Mouse (Mus musculus): ENCODE data around the gene Rheb. TPM values are rescaled to one million over a fixed set of nuclear protein-coding genes. Genes with fewer than 3 reads are reported as not detected.
"Not testable (repeated sequence)": the region's sequence is repeated elsewhere in the genome, so short reads cannot be mapped to it uniquely, and the experiment has no call there.

Gene Rheb
- polyA plus RNA-seq, 1 experiment from 2014 or later, result 230 TPM

- Histone ChIP-seq H3K9me3 (no peaks in the 10 kb centered on the region), H3K9ac (no peak overlapping the region), H3K4me2 (no peak overlapping the region), H3K27ac (replicated peaks) (no peak overlapping the region), H3K27me3 (no peaks in the 10 kb centered on the region), H3K4me1 (replicated peaks) (peaks cover 4% of the 10 kb centered on the region; the same call in 1 of the 2 replicates), H3K36me3 (peaks cover 43% of the 10 kb centered on the region), H3K4me3 (no peak overlapping the region)
- ATAC-seq (ENCODE audit: low FRiP score, low read depth), result no peak
- WGBS, result 83% methylated on average over 12 of the region's 12 CpGs
These were observed 21.4 kb upstream of the Rheb start for GRCm38 (mm10) chr5:24863804-24864203.

GRCm38 (mm10) chr5:24861449-24861930, 19.1 kb upstream of the Rheb start:
- ATAC-seq (ENCODE audit: low FRiP score, low read depth), result no peak
- WGBS, result 88% methylated on average over 9 of the region's 9 CpGs
- Histone ChIP-seq H3K4me1 (replicated peaks) (peaks cover 4% of the 10 kb centered on the region; the same call in 1 of the 2 replicates), H3K4me3 (no peak overlapping the region), H3K9me3 (no peaks in the 10 kb centered on the region), H3K36me3 (peaks cover 28% of the 10 kb centered on the region), H3K4me2 (no peak overlapping the region), H3K9ac (no peak overlapping the region), H3K27me3 (no peaks in the 10 kb centered on the region), H3K27ac (replicated peaks) (no peak overlapping the region)

- WGBS, result 79% methylated on average over 13 of the region's 13 CpGs
- peaks cover 25% of the 10 kb centered on the region for H3K36me3 ChIP-seq
These were observed 18.4 kb upstream of the Rheb start for GRCm38 (mm10) chr5:24860635-24861448.

GRCm38 (mm10) chr5:24859771-24860540, 17.5 kb upstream of the Rheb start:
- H3K27ac ChIP-seq (replicated peaks), result no peak overlapping the region; the same call in 1 of the 2 replicates

More at GRCm38 (mm10) chr5:24860635-24861448, 18.4 kb upstream of the Rheb start:
- no peaks in the 10 kb centered on the region for H3K27me3 ChIP-seq
- H3K9me3 ChIP-seq, result no peaks in the 10 kb centered on the region
- H3K9ac ChIP-seq, result no peak overlapping the region
- H3K4me3 ChIP-seq, result no peak overlapping the region
- H3K4me1 ChIP-seq (replicated peaks), result peaks cover 4% of the 10 kb centered on the region; the same call in 1 of the 2 replicates
- ATAC-seq (ENCODE audit: low FRiP score, low read depth), result peak; percentile 86
- H3K4me2 ChIP-seq, result no peak overlapping the region
- peak overlapping the region; percentile 3; the same call in 1 of the 2 replicates for H3K27ac ChIP-seq (replicated peaks)

GRCm38 (mm10) chr5:24854827-24855600, 12.6 kb upstream of the Rheb start:
- ATAC-seq (ENCODE audit: low FRiP score, low read depth), result no peak
- Histone ChIP-seq H3K4me1 (replicated peaks) (peaks cover 2% of the 10 kb centered on the region; the same call in 1 of the 2 replicates), H3K27ac (replicated peaks) (no peak overlapping the region), H3K9ac (no peak overlapping the region), H3K36me3 (no peaks in the 10 kb centered on the region), H3K4me3 (no peak overlapping the region), H3K27me3 (no peaks in the 10 kb centered on the region), H3K9me3 (no peaks in the 10 kb centered on the region), H3K4me2 (no peak overlapping the region)
- WGBS, result 68% methylated on average over 3 of the region's 3 CpGs

More at GRCm38 (mm10) chr5:24859771-24860540, 17.5 kb upstream of the Rheb start:
- 91% methylated on average over 3 of the region's 3 CpGs for WGBS
- H3K4me2 ChIP-seq, result no peak overlapping the region
- no peaks in the 10 kb centered on the region for H3K9me3 ChIP-seq
- no peak for ATAC-seq (ENCODE audit: low FRiP score, low read depth)
- no peak overlapping the region for H3K4me3 ChIP-seq
- peaks cover 4% of the 10 kb centered on the region; the same call in 1 of the 2 replicates for H3K4me1 ChIP-seq (replicated peaks)
- H3K36me3 ChIP-seq, result peaks cover 25% of the 10 kb centered on the region
- H3K27me3 ChIP-seq, result no peaks in the 10 kb centered on the region
- no peak overlapping the region for H3K9ac ChIP-seq

- no peaks in the 10 kb centered on the region for H3K27me3 ChIP-seq
- no peak overlapping the region for H3K4me2 ChIP-seq
- H3K9ac ChIP-seq, result no peak overlapping the region
- H3K36me3 ChIP-seq, result no peaks in the 10 kb centered on the region
- H3K27ac ChIP-seq (replicated peaks), result no peak overlapping the region
- H3K4me1 ChIP-seq (replicated peaks), result no peaks in the 10 kb centered on the region
- no peak for ATAC-seq (ENCODE audit: low FRiP score, low read depth)
- no peaks in the 10 kb centered on the region for H3K9me3 ChIP-seq
- WGBS, result 83% methylated on average over 3 of the region's 3 CpGs
- H3K4me3 ChIP-seq, result no peak overlapping the region
These were observed 11.8 kb upstream of the Rheb start for GRCm38 (mm10) chr5:24854256-24854655.

- H3K4me1 ChIP-seq (replicated peaks); ATAC-seq (ENCODE audit: low FRiP score, low read depth); H3K27me3 ChIP-seq; H3K4me3 ChIP-seq; H3K9ac ChIP-seq; H3K36me3 ChIP-seq; H3K27ac ChIP-seq (replicated peaks); H3K4me2 ChIP-seq; H3K9me3 ChIP-seq: not testable (repeated sequence)
- 90% methylated on average over 14 of the region's 14 CpGs for WGBS
These were observed 5.8 kb upstream of the Rheb start for GRCm38 (mm10) chr5:24848261-24848660.

GRCm38 (mm10) chr5:24843841-24844240, 1.4 kb upstream of the Rheb start:
- no peak for ATAC-seq (ENCODE audit: low FRiP score, low read depth)
- H3K4me2 ChIP-seq, result peak overlapping the region; percentile 68
- H3K27me3 ChIP-seq, result no peaks in the 10 kb centered on the region
- H3K9ac ChIP-seq, result 0 out of 2 replicates have a peak overlapping the region, but pooled peaks have one; percentile 55
- 94% methylated on average over 5 of the region's 5 CpGs for WGBS
- no peaks in the 10 kb centered on the region for H3K9me3 ChIP-seq
- peaks cover 32% of the 10 kb centered on the region for H3K4me1 ChIP-seq (replicated peaks)
- no peak overlapping the region for H3K4me3 ChIP-seq
- H3K27ac ChIP-seq (replicated peaks), result peak overlapping the region; percentile 99; the same call in 1 of the 2 replicates
- H3K36me3 ChIP-seq, result no peaks in the 10 kb centered on the region

GRCm38 (mm10) chr5:24843103-24843475, 665 bp upstream of the Rheb start:
- Histone ChIP-seq H3K9me3 (no peaks in the 10 kb centered on the region), H3K4me2 (peak overlapping the region; percentile 68), H3K27me3 (no peaks in the 10 kb centered on the region), H3K27ac (replicated peaks) (peak overlapping the region; percentile 99), H3K9ac (peak overlapping the region; percentile 55), H3K36me3 (no peaks in the 10 kb centered on the region), H3K4me3 (peak overlapping the region; percentile 97), H3K4me1 (replicated peaks) (peaks cover 39% of the 10 kb centered on the region)
- 1% methylated on average over 21 of the region's 21 CpGs for WGBS
- ATAC-seq (ENCODE audit: low FRiP score, low read depth), result no peak

GRCm38 (mm10) chr5:24841662-24842273, 656 bp downstream of the Rheb start:
- H3K9ac ChIP-seq, result peak overlapping the region; percentile 93
- H3K27me3 ChIP-seq, result no peaks in the 10 kb centered on the region
- peaks cover 40% of the 10 kb centered on the region for H3K4me1 ChIP-seq (replicated peaks)
- H3K27ac ChIP-seq (replicated peaks), result peak overlapping the region; percentile 99
- no peaks in the 10 kb centered on the region for H3K9me3 ChIP-seq
- no peaks in the 10 kb centered on the region for H3K36me3 ChIP-seq
- peak overlapping the region; percentile 73 for H3K4me2 ChIP-seq
- H3K4me3 ChIP-seq, result peak overlapping the region; percentile 97
- peak; percentile 4; the same call in 1 of the 2 replicates for ATAC-seq (ENCODE audit: low FRiP score, low read depth)
- under 1% methylated on average over 42 of the region's 50 CpGs for WGBS

- H3K9ac ChIP-seq, result peak overlapping the region; percentile 93
- ATAC-seq (ENCODE audit: low FRiP score, low read depth), result no peak
- peak overlapping the region; percentile 97 for H3K4me3 ChIP-seq
- WGBS, result 17% methylated on average over 11 of the region's 11 CpGs
- no peaks in the 10 kb centered on the region for H3K36me3 ChIP-seq
- H3K27ac ChIP-seq (replicated peaks), result peak overlapping the region; percentile 99
- peaks cover 40% of the 10 kb centered on the region for H3K4me1 ChIP-seq (replicated peaks)
- H3K9me3 ChIP-seq, result no peaks in the 10 kb centered on the region
- H3K4me2 ChIP-seq, result peak overlapping the region; percentile 73
- no peaks in the 10 kb centered on the region for H3K27me3 ChIP-seq
These were observed 1.4 kb downstream of the Rheb start for GRCm38 (mm10) chr5:24840975-24841431.
